Mouse (Mus musculus) bone marrow macrophage, adult 2 months (primary cell): Measurements from ENCODE around the gene Ybx2.

Experiments
- CTCF ChIP-seq: IDR thresholded peaks from 2 replicates; pipeline ENCODE4 v1.5.1; 2012; ENCODE audit warnings: low read depth, mild to moderate bottlenecking, low read length, moderate library complexity
- POLR2A ChIP-seq: IDR thresholded peaks from 2 replicates; pipeline ENCODE4 v1.6.1; 2012; ENCODE audit warnings: mild to moderate bottlenecking, low read depth, low read length, borderline replicate concordance

- TF ChIP-seq POLR2A (no peak), CTCF (no peak)
These were observed 20.6 kb downstream of the Ybx2 start for GRCm38 (mm10) chr11:69956218-69956617.
